Mouse (Mus musculus): ENCODE measurements around the gene Ccdc73.

DNA sequence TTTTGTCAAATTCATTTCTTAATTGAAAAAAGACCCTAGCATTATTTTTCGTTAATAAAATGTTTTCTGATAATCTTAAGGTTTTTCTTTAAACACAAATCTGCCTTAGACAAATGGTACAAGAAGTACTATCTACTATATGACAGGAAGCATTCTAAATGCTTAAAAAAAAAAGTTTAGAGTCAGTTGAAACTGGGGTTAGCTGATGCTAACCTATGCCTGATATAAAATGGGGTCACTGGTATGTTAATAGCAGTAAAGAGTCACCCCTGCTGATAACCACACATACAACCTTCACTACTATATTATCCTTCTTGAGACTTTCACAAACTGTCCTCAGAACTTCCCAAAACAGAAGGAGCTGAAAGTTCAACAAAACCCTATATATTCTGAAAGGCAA is 151.9 kb downstream of the Ccdc73 start:
- no peak for TF ChIP-seq CTCF (IDR thresholded peaks at IDR 0.05; ENCODE audit: control insufficient read depth, insufficient read depth, insufficient replicate concordance, low read depth, low read length)
- TF ChIP-seq POLR2A (IDR thresholded peaks at IDR 0.05; ENCODE audit: control insufficient read depth, low read depth, low read length): no peak

All from testis, adult 2 months (tissue).